32 mouse cellular contexts compared by ENCODE assay signal in genomic region chr12:79604850-79605249, GRCm38 (mm10).
DNase-seq lines count a peak whose midpoint lies in the region; ATAC-seq and TF ChIP-seq lines count a peak whose summit lies in the region.
"Had no signal": no experiment of that assay in that cellular context is flagged by ENCODE, and none has a peak within 500 bp of the region (broad histone marks: within the 10 kb centered on the region; RNA-seq: fewer than 3 reads in every experiment).

No protein-coding gene starts in this region.

- peaks cover 2 to 13% of the 10 kb centered on the region in 2 experiments; a peak in 3 of 4 replicates for H3K4me1 ChIP-seq in MEL (ENCODE audit: control insufficient read depth in 1 of 2, insufficient read depth in 2 of 2, low read length in 2 of 2)
- peaks cover 49% of the 10 kb centered on the region for H3K4me1 ChIP-seq in liver, embryonic 12.5 days
- peaks cover 21% of the 10 kb centered on the region for H3K4me1 ChIP-seq in liver, postnatal 0 days (ENCODE audit: insufficient read depth)
- H3K4me1 ChIP-seq in forebrain, embryonic 11.5 days (replicated peaks; ENCODE audit: control insufficient read depth, insufficient read depth, low read length) = peaks cover 9% of the 10 kb centered on the region
- peaks cover 19% of the 10 kb centered on the region for H3K4me1 ChIP-seq in midbrain, embryonic 13.5 days (replicated peaks)

- WGBS in liver, embryonic 12.5 days (ENCODE audit: insufficient replicate concordance) = 23% methylated on average over 2 of the region's 2 CpGs
- WGBS in liver, postnatal 0 days (ENCODE audit: insufficient replicate concordance) = 53% methylated on average over 2 of the region's 2 CpGs
- 91% methylated on average over 2 of the region's 2 CpGs for WGBS in forebrain, embryonic 11.5 days
- 95% methylated on average over 2 of the region's 2 CpGs for WGBS in midbrain, embryonic 13.5 days

- no peak for TF ChIP-seq CTCF in MEL (IDR thresholded peaks at IDR 0.05 in 2 of 3, conservative IDR thresholded peaks at IDR 0.05 in 1 of 3; ENCODE audit: control insufficient read depth in 1 of 3, insufficient read depth in 1 of 3, low read depth in 2 of 3, low read length in 3 of 3, poor library complexity in 1 of 3, severe bottlenecking in 1 of 3)
- no peak for TF ChIP-seq CTCF in liver, postnatal 0 days (IDR thresholded peaks at IDR 0.05; ENCODE audit: low read depth)

- H3K36me3 ChIP-seq in MEL (ENCODE audit: control insufficient read depth in 1 of 2, insufficient read depth in 2 of 2, low read length in 2 of 2) = peaks cover 0 to 7% of the 10 kb centered on the region in 2 experiments; a peak in 2 of 4 replicates
- H3K36me3 ChIP-seq in liver, embryonic 12.5 days = no peaks in the 10 kb centered on the region
- H3K36me3 ChIP-seq in liver, postnatal 0 days (replicated peaks; ENCODE audit: insufficient read depth, low read length) = no peaks in the 10 kb centered on the region
- H3K36me3 ChIP-seq in forebrain, embryonic 11.5 days (ENCODE audit: control insufficient read depth, insufficient read depth, low read length) = no peaks in the 10 kb centered on the region
- no peaks in the 10 kb centered on the region for H3K36me3 ChIP-seq in midbrain, embryonic 13.5 days
- H3K36me3 ChIP-seq: embryonic facial prominence, embryonic 10.5 days; embryonic facial prominence, embryonic 15.5 days; forebrain, embryonic 15.5 days; hindbrain, embryonic 12.5 days; limb, embryonic 13.5 days; neural tube, embryonic 15.5 days had no signal

- no peaks in the 10 kb centered on the region for H3K9me3 ChIP-seq in MEL (replicated peaks; ENCODE audit: insufficient read depth, low read length)
- H3K9me3 ChIP-seq in liver, embryonic 12.5 days (replicated peaks) = no peaks in the 10 kb centered on the region
- no peaks in the 10 kb centered on the region for H3K9me3 ChIP-seq in liver, postnatal 0 days (ENCODE audit: low read length)
- no peaks in the 10 kb centered on the region for H3K9me3 ChIP-seq in forebrain, embryonic 11.5 days (ENCODE audit: control insufficient read depth, low read length)
- H3K9me3 ChIP-seq in midbrain, embryonic 13.5 days = no peaks in the 10 kb centered on the region
- H3K9me3 ChIP-seq: embryonic facial prominence, embryonic 10.5 days; embryonic facial prominence, embryonic 15.5 days; forebrain, embryonic 15.5 days; hindbrain, embryonic 12.5 days; limb, embryonic 13.5 days; neural tube, embryonic 15.5 days had no signal

- H3K27me3 ChIP-seq in MEL (ENCODE audit: control insufficient read depth in 1 of 2, insufficient read depth in 2 of 2, low read length in 2 of 2) = no peaks in the 10 kb centered on the region
- no peaks in the 10 kb centered on the region for H3K27me3 ChIP-seq in liver, embryonic 12.5 days (replicated peaks)
- H3K27me3 ChIP-seq in liver, postnatal 0 days (ENCODE audit: insufficient read depth, low read length) = no peaks in the 10 kb centered on the region
- no peaks in the 10 kb centered on the region for H3K27me3 ChIP-seq in forebrain, embryonic 11.5 days (ENCODE audit: control insufficient read depth, insufficient read depth, low read length)
- no peaks in the 10 kb centered on the region for H3K27me3 ChIP-seq in midbrain, embryonic 13.5 days
- H3K27me3 ChIP-seq: embryonic facial prominence, embryonic 15.5 days; forebrain, embryonic 15.5 days; hindbrain, embryonic 12.5 days; limb, embryonic 13.5 days; neural tube, embryonic 15.5 days had no signal

- no peaks in the 10 kb centered on the region for H3K79me2 ChIP-seq in MEL (ENCODE audit: control insufficient read depth, insufficient read depth, low read length, poor library complexity)

- peak overlapping the region; percentile 21 for H3K4me2 ChIP-seq in liver, embryonic 12.5 days
- H3K4me2 ChIP-seq in liver, postnatal 0 days (ENCODE audit: low read depth, low read length) = no peak overlapping the region
- no peak overlapping the region for H3K4me2 ChIP-seq in forebrain, embryonic 11.5 days (ENCODE audit: low read depth, low read length, severe bottlenecking)
- H3K4me2 ChIP-seq in midbrain, embryonic 13.5 days (replicated peaks) = no peak overlapping the region
- H3K4me2 ChIP-seq: embryonic facial prominence, embryonic 15.5 days; forebrain, embryonic 15.5 days; heart, embryonic 11.5 days; hindbrain, embryonic 12.5 days; limb, embryonic 13.5 days; lung, embryonic 14.5 days; neural tube, embryonic 15.5 days had no signal

- ATAC-seq in erythroblast, adult 5-6 weeks (replicated peaks; ENCODE audit: low FRiP score, poor library complexity, severe bottlenecking) = peak; percentile 34
- ATAC-seq in liver, embryonic 12.5 days = peak; percentile 94
- peak; percentile 54 for ATAC-seq in liver, postnatal 0 days
- ATAC-seq in forebrain, embryonic 11.5 days (replicated peaks; ENCODE audit: low FRiP score) = no peak
- no peak for ATAC-seq in midbrain, embryonic 13.5 days
- ATAC-seq: forebrain, embryonic 15.5 days; hindbrain, postnatal 0 days; intestine, embryonic 16.5 days had no signal

- peak; percentile 63 to 75 for TF ChIP-seq EP300 in MEL (IDR thresholded peaks at IDR 0.05; ENCODE audit: low read depth in 1 of 2, low read length in 2 of 2)
- peak; percentile 84 for TF ChIP-seq EP300 in liver, postnatal 0 days (IDR thresholded peaks at IDR 0.05; ENCODE audit: low read depth)

- TF ChIP-seq POLR2A in MEL (IDR thresholded peaks at IDR 0.05; ENCODE audit: control insufficient read depth in 1 of 2, insufficient read depth in 1 of 2, low read depth in 1 of 2, low read length in 2 of 2, poor library complexity in 1 of 2) = no peak

- no peak overlapping the region for H3K4me3 ChIP-seq in MEL (ENCODE audit: control insufficient read depth in 1 of 2, insufficient read depth in 1 of 2, low read depth in 2 of 2, low read length in 2 of 2)
- H3K4me3 ChIP-seq in liver, embryonic 12.5 days = no peak overlapping the region
- H3K4me3 ChIP-seq in liver, postnatal 0 days (ENCODE audit: low read depth, low read length) = no peak overlapping the region
- no peak overlapping the region for H3K4me3 ChIP-seq in forebrain, embryonic 11.5 days (ENCODE audit: low read depth, low read length)
- no peak overlapping the region for H3K4me3 ChIP-seq in midbrain, embryonic 13.5 days (replicated peaks)
- H3K4me3 ChIP-seq: embryonic facial prominence, embryonic 10.5 days; embryonic facial prominence, embryonic 15.5 days; forebrain, embryonic 15.5 days; gastrocnemius, adult 2 months; hindbrain, embryonic 12.5 days; limb, embryonic 13.5 days; neural tube, embryonic 15.5 days had no signal

- DNase-seq in MEL (ENCODE audit: low read depth, low spot score) = peak; percentile 18
- DNase-seq in liver, postnatal 0 days = no peak
- DNase-seq in forebrain, embryonic 11.5 days (ENCODE audit: low spot score) = no peak
- no peak for DNase-seq in right cerebral cortex, adult 18-20 months
- DNase-seq: adrenal gland, postnatal 25 days; cerebellum, adult 8-10 months; cerebellum, postnatal 25 days; gastrocnemius, adult 2 months; gastrocnemius, postnatal 36 days; heart, adult 18-20 months; heart, postnatal 36 days; kidney, adult 8-10 months; layer of hippocampus, adult 9-11 months; lung, embryonic 14.5 days; lung, postnatal 14 days; midbrain, embryonic 14.5 days; retina, postnatal 1 day; right cerebral cortex, postnatal 25 days; thymus, postnatal 4 days had no signal

- no peak for TF ChIP-seq RAD21 in MEL (IDR thresholded peaks at IDR 0.05; ENCODE audit: low read depth, low read length)

- H3K27ac ChIP-seq in MEL (ENCODE audit: control insufficient read depth, low read depth, low read length) = peak overlapping the region; percentile 54
- peak overlapping the region; percentile 85 for H3K27ac ChIP-seq in liver, embryonic 12.5 days
- peak overlapping the region; percentile 12; the same call in 1 of the 2 replicates for H3K27ac ChIP-seq in liver, postnatal 0 days (ENCODE audit: low read depth)
- no peak overlapping the region for H3K27ac ChIP-seq in forebrain, embryonic 11.5 days (ENCODE audit: low read depth, low read length)
- H3K27ac ChIP-seq in midbrain, embryonic 13.5 days = no peak overlapping the region
- H3K27ac ChIP-seq: embryonic facial prominence, embryonic 10.5 days; embryonic facial prominence, embryonic 15.5 days; forebrain, embryonic 15.5 days; gastrocnemius, adult 2 months; hindbrain, embryonic 12.5 days; hindbrain, postnatal 0 days; kidney, postnatal 0 days; neural tube, embryonic 15.5 days had no signal

- H3K9ac ChIP-seq in MEL (ENCODE audit: control insufficient read depth, low read depth, low read length, poor library complexity, severe bottlenecking) = no peak overlapping the region
- H3K9ac ChIP-seq in liver, embryonic 12.5 days = no peak overlapping the region
- H3K9ac ChIP-seq in liver, postnatal 0 days (replicated peaks) = no peak overlapping the region
- H3K9ac ChIP-seq in forebrain, embryonic 11.5 days (ENCODE audit: low read length) = no peak overlapping the region
- no peak overlapping the region for H3K9ac ChIP-seq in midbrain, embryonic 13.5 days (replicated peaks)
- H3K9ac ChIP-seq: embryonic facial prominence, embryonic 15.5 days; forebrain, embryonic 15.5 days; hindbrain, embryonic 12.5 days; limb, embryonic 13.5 days; lung, embryonic 14.5 days; neural tube, embryonic 15.5 days had no signal

TF ChIP-seq in MEL, 35 proteins besides CTCF, POLR2A, EP300 and RAD21:
- TF ChIP-seq RCOR1 (IDR thresholded peaks at IDR 0.05; ENCODE audit: low read depth, low read length) (0 out of 2 replicates have a peak, but pooled peaks have one; percentile 21), SIN3A (IDR thresholded peaks at IDR 0.05; ENCODE audit: low read length) (0 out of 2 replicates have a peak, but pooled peaks have one; percentile 27), GATA1 (IDR thresholded peaks at IDR 0.05; ENCODE audit: low read depth, low read length) (0 out of 2 replicates have a peak, but pooled peaks have one; percentile 30), ETS1 (IDR thresholded peaks at IDR 0.05; ENCODE audit: low read depth, low read length) (0 out of 2 replicates have a peak, but pooled peaks have one; percentile 32), TCF12 (IDR thresholded peaks at IDR 0.05; ENCODE audit: low read depth, low read length) (peak; percentile 38; the same call in 1 of the 2 replicates), MEF2A (IDR thresholded peaks at IDR 0.05; ENCODE audit: extremely low read depth, insufficient replicate concordance, low read depth, low read length, poor library complexity, severe bottlenecking) (no peak)
TF ChIP-seq in MEL: peak in this region for 5.

Comparison
In these comparisons a context has a peak if more than half of its experiments do, and no peak if none do; other contexts are left out.
1. H3K27ac ChIP-seq: peak in MEL (single experiment), liver, embryonic 12.5 days (single experiment) and liver, postnatal 0 days (single experiment); none in forebrain, embryonic 11.5 days (single experiment) and midbrain, embryonic 13.5 days (single experiment).
2. ATAC-seq: peak in erythroblast, adult 5-6 weeks (single experiment), liver, embryonic 12.5 days (single experiment) and liver, postnatal 0 days (single experiment); none in forebrain, embryonic 11.5 days (single experiment) and midbrain, embryonic 13.5 days (single experiment).